Mouse (Mus musculus): ENCODE data around the gene Gm10964. TPM values are rescaled to one million over a fixed set of nuclear protein-coding genes. Genes with fewer than 3 reads are reported as not detected.
"Not testable (repeated sequence)": the region's sequence is repeated elsewhere in the genome, so short reads cannot be mapped to it uniquely, and the experiment has no call there.

Gm10964 gene
- polyA plus RNA-seq, 1 experiment from 2014 or later = not detected

DNA sequence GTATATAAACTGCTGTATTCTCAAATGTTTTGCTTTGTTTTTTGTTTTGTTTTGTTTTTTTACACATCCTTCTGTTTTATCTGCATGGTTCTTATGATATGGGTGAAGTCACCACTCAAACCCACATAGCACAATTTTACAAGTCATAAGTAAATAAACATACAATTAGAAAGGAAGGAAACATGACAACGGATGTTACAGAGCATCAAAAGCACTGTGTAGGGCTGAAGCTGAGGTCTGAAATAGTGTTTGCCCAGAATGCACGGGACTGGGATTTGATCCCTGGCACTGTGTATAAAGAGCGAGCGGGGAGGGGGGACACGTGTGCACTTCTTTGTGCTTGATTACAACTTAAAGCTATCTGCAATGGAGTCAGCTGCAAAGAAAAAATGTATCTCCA, 41.6 kb downstream of the Gm10964 start:
- no peak overlapping the region for H3K4me3 ChIP-seq (ENCODE audit: low read depth, low read length)
- no peaks in the 10 kb centered on the region for H3K4me1 ChIP-seq (ENCODE audit: control insufficient read depth, insufficient read depth, low read length)
- DNase-seq (ENCODE audit: low spot score, missing footprints) (no peak), ATAC-seq (ENCODE audit: low FRiP score) (no peak)
- no peak overlapping the region for H3K27ac ChIP-seq (ENCODE audit: low read depth, low read length)
- H3K36me3 ChIP-seq (ENCODE audit: control insufficient read depth, insufficient read depth, low read length) = peaks cover 2% of the 10 kb centered on the region; the same call in 1 of the 2 replicates
- H3K4me2 ChIP-seq = no peak overlapping the region
- no peaks in the 10 kb centered on the region for H3K9me3 ChIP-seq (ENCODE audit: control insufficient read depth, low read length)
- 79% methylated on average over 5 of the region's 5 CpGs for WGBS
- no peak overlapping the region for H3K9ac ChIP-seq (ENCODE audit: low read length)
- no peaks in the 10 kb centered on the region for H3K27me3 ChIP-seq (ENCODE audit: control insufficient read depth, insufficient read depth, low read length)

DNA sequence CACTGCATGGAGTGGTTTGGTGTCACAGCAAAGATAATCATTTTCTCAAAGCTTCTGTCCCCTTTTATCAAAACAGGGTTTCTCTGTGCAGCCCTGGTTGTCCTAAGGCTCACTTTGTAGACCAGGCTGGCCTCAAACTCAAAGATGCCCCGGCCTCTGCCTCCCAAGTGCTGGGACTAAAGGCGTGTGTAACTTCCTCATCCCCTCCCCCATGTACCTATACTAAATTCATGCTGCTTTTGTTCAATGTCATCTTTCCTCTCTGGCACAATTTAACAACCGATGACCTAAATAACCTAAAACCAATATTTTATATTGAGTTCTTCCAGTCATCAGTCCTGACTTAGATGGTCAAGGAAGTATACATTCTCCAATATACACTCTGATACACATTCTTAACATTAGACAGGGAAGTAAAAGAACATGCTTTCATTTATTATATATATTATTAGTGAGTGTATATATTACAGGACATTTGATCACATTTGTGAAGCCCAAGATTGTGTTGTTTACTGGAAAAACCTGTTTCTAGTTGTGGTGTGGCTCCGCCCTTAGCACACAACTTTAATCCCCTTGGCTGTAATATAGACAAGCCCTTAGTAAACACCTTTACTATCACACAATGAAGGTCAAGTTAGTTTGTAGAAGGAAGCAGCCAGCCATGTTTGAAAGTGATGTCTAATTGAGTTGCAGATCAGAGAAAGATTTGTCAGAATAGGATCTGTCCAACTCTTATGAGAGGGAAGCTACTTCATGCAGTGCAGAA, 43.9 kb downstream of the Gm10964 start:
- ATAC-seq (ENCODE audit: low FRiP score) (no peak), DNase-seq (ENCODE audit: low spot score, missing footprints) (no peak)
- Histone ChIP-seq H3K4me1 (ENCODE audit: control insufficient read depth, insufficient read depth, low read length) (no peaks in the 10 kb centered on the region), H3K9me3 (ENCODE audit: control insufficient read depth, low read length) (no peaks in the 10 kb centered on the region), H3K9ac (ENCODE audit: low read length) (no peak overlapping the region), H3K36me3 (ENCODE audit: control insufficient read depth, insufficient read depth, low read length) (no peaks in the 10 kb centered on the region), H3K4me3 (ENCODE audit: low read depth, low read length) (no peak overlapping the region), H3K27me3 (ENCODE audit: control insufficient read depth, insufficient read depth, low read length) (no peaks in the 10 kb centered on the region), H3K27ac (ENCODE audit: low read depth, low read length) (no peak overlapping the region), H3K4me2 (no peak overlapping the region)
- 86% methylated on average over 4 of the region's 4 CpGs for WGBS

DNA sequence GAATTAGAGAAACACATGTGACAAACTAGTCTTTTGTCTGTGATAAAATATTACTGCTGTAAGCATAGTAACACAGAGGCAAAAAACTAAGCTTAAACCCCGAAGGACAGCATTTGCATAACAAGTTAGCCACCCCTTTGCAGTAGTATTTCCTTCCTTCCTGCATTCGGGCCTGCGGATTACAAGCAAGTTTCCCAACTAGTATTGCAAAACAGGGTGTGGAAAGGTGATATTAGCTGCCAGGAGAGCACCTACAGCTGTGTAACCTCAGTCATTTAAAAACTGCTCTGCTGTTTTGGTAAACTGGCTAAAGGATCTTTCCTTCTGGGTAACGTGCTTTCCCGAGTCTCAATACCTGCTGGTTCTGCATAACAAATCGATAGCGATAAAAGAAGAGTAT, 48.1 kb downstream of the Gm10964 start:
- H3K4me1 ChIP-seq (ENCODE audit: control insufficient read depth, insufficient read depth, low read length) = peaks cover 9% of the 10 kb centered on the region
- no peaks in the 10 kb centered on the region for H3K27me3 ChIP-seq (ENCODE audit: control insufficient read depth, insufficient read depth, low read length)
- no peaks in the 10 kb centered on the region for H3K36me3 ChIP-seq (ENCODE audit: control insufficient read depth, insufficient read depth, low read length)
- ATAC-seq (ENCODE audit: low FRiP score) = no peak
- no peak overlapping the region for H3K4me3 ChIP-seq (ENCODE audit: low read depth, low read length)
- 63% methylated on average over 7 of the region's 7 CpGs for WGBS
- H3K9me3 ChIP-seq (ENCODE audit: control insufficient read depth, low read length) = no peaks in the 10 kb centered on the region
- H3K4me2 ChIP-seq = no peak overlapping the region
- no peak overlapping the region for H3K27ac ChIP-seq (ENCODE audit: low read depth, low read length)
- no peak overlapping the region for H3K9ac ChIP-seq (ENCODE audit: low read length)
- DNase-seq (ENCODE audit: low spot score, missing footprints) = no peak

DNA sequence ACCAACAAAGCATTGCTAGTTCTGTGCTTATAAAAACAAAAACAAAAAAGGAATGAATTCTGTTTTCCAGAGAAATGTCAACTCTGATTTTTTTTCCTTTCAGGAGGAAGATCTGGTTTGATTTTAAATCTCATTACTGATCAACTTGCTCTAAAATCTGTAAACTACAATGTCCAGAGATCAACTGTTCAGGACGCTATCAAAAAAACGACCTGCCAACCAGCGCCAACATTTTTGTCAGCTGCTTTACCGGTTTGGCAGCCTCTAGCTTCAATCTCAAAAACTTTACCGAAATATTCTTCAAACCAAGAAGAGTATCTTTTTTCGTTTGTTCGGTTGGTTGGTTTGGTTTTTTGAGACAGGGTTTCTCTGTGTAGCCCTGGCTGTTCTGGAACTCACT, 49.9 kb downstream of the Gm10964 start:
- 88% methylated on average over 7 of the region's 7 CpGs for WGBS
- H3K27me3 ChIP-seq (ENCODE audit: control insufficient read depth, insufficient read depth, low read length) = no peaks in the 10 kb centered on the region
- no peaks in the 10 kb centered on the region for H3K9me3 ChIP-seq (ENCODE audit: control insufficient read depth, low read length)
- no peak overlapping the region for H3K9ac ChIP-seq (ENCODE audit: low read length)
- peak overlapping the region; percentile 88; the same call in 1 of the 2 replicates for H3K4me2 ChIP-seq
- ATAC-seq (ENCODE audit: low FRiP score) (no peak), DNase-seq (ENCODE audit: low spot score, missing footprints) (no peak)
- H3K36me3 ChIP-seq (ENCODE audit: control insufficient read depth, insufficient read depth, low read length) = no peaks in the 10 kb centered on the region
- H3K4me1 ChIP-seq (ENCODE audit: control insufficient read depth, insufficient read depth, low read length) = peaks cover 9% of the 10 kb centered on the region
- no peak overlapping the region for H3K27ac ChIP-seq (ENCODE audit: low read depth, low read length)
- H3K4me3 ChIP-seq (ENCODE audit: low read depth, low read length) = no peak overlapping the region

DNA sequence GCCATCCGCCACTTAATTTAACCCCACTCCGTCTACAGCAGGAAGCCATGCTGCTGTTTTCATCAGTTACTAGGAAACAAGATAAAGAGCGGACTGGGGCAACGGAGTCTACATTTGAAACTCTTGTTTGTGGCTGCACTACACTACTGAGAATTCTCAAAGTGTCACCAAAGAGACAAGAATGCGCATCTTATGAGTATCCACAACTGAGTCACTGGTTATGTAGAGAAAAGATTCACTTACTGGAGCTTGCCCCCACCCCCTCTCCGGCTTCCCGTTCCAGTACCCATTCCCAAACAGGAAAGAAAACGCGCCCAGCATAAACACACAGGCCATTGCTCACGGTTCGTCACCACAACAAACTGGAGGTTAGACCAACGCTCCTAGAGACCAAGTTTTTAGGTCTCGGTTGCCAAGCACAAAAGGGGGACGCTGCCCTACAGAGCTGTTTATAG, 50.8 kb downstream of the Gm10964 start:
- Histone ChIP-seq H3K27ac (ENCODE audit: low read depth, low read length) (no peak overlapping the region), H3K9me3 (ENCODE audit: control insufficient read depth, low read length) (no peaks in the 10 kb centered on the region), H3K4me3 (ENCODE audit: low read depth, low read length) (peak overlapping the region; percentile 91), H3K4me2 (peak overlapping the region; percentile 88), H3K4me1 (ENCODE audit: control insufficient read depth, insufficient read depth, low read length) (peaks cover 9% of the 10 kb centered on the region), H3K9ac (ENCODE audit: low read length) (peak overlapping the region; percentile 91), H3K36me3 (ENCODE audit: control insufficient read depth, insufficient read depth, low read length) (no peaks in the 10 kb centered on the region), H3K27me3 (ENCODE audit: control insufficient read depth, insufficient read depth, low read length) (no peaks in the 10 kb centered on the region)
- peak; percentile 91 for DNase-seq (ENCODE audit: low spot score, missing footprints)
- ATAC-seq (ENCODE audit: low FRiP score) = no peak
- WGBS = 4% methylated on average over 14 of the region's 14 CpGs

DNA sequence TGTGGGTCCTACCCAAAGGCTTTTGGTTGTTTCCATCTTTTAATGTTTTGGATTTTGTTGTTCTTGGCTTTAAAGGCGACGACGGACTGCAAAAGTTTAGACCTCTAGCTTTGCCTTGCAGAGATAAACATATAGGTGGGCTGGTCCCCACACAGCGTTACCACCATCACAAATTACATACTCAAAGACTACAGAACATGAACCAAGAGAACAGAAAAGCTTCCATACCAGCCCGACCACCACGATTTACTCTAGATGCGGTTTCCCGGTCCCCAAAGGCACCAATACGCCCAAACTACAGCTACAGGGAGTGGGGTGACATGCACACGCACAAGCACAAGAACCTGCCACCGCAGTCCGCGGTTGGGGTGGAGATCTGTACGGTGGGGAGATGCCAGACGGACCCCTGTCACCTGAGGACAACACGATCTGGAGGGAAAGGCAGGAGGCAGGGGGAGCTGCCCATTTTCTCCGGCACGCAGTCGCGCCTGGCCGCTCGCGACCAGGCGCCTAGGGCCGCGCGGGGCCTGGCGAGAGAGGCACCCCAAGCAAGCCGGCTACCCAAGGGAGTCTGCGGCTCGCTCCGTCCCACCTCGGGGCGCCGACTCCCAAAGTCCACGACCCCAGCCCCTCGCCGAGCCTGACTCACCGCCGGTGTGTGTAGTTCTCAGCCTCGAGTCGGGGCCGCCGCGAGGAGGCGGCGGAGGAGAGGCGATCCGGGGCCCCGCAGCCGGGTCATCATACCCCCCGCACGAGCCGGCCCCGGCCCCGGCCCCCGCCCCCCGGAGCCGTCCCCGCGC, 51.4 kb downstream of the Gm10964 start:
- peak overlapping the region; percentile 88 for H3K4me2 ChIP-seq
- peak overlapping the region; percentile 67 for H3K27ac ChIP-seq (ENCODE audit: low read depth, low read length)
- no peaks in the 10 kb centered on the region for H3K9me3 ChIP-seq (ENCODE audit: control insufficient read depth, low read length)
- WGBS = under 1% methylated on average over 54 of the region's 61 CpGs
- peaks cover 9% of the 10 kb centered on the region for H3K4me1 ChIP-seq (ENCODE audit: control insufficient read depth, insufficient read depth, low read length)
- no peaks in the 10 kb centered on the region for H3K36me3 ChIP-seq (ENCODE audit: control insufficient read depth, insufficient read depth, low read length)
- peak overlapping the region; percentile 91 for H3K4me3 ChIP-seq (ENCODE audit: low read depth, low read length)
- H3K27me3 ChIP-seq (ENCODE audit: control insufficient read depth, insufficient read depth, low read length) = no peaks in the 10 kb centered on the region
- DNase-seq (ENCODE audit: low spot score, missing footprints) (peak; percentile 93), ATAC-seq (ENCODE audit: low FRiP score) (peak; percentile 86)
- H3K9ac ChIP-seq (ENCODE audit: low read length) = peak overlapping the region; percentile 91

DNA sequence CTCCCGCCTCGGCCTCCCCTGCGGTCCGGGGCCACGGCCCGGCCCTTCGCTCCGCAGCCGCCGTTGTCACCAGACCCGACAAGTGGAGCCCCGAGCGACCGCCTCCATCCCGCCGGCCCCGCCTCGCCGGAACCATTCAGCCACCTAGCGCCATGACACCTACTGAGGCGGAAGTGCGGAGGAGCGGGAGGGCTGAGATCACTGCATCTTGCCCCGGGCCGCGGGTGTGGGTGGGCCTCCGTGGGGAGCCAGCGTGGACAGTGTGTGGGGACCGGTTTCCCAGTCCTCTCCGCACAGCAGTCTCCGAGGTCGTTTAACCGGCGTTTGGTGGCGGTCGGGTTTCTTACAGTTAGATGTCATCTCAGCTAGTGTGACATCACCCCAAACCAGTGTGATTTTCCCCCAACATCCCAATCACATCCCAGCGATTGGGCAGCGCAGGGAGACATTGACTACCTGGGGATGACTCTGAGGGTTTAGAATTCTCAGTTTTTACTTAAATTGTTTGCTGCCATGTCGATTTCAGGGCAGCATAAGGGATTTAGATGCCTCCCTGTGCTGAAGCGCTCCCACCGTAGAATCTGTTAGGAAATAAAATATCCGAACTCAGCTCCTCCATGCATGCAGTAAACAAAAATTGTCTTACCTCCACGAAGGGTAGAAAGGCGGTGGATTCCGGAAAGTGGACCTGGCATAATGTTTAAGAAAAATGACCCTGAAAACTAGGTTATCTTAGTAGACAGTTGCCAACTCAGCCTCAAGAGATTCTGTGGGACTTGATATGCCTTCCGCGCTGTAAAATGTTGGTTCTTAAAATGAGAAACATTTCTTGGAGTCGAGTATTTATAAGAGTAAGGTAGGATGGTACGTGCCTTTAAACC, 52.3 kb downstream of the Gm10964 start, which contains the start of gene Hipk1:
Gene Hipk1 (minus strand): TSS at position 334 of the 881 bp plus-strand sequence.
- H3K4me3 ChIP-seq (ENCODE audit: low read depth, low read length) = peak within 1 kb of the TSS; percentile 91
- peaks cover 9% of the 10 kb centered on the region for H3K4me1 ChIP-seq (ENCODE audit: control insufficient read depth, insufficient read depth, low read length)
- ATAC-seq (ENCODE audit: low FRiP score) (peak; percentile 97), DNase-seq (ENCODE audit: low spot score, missing footprints) (peak; percentile 99)
- peak within 1 kb of the TSS; percentile 88 for H3K4me2 ChIP-seq
- 10% methylated on average over 49 of the region's 49 CpGs for WGBS
- no peaks in the 10 kb centered on the region for H3K36me3 ChIP-seq (ENCODE audit: control insufficient read depth, insufficient read depth, low read length)
- H3K27ac ChIP-seq (ENCODE audit: low read depth, low read length) = peak within 1 kb of the TSS; percentile 67
- H3K9ac ChIP-seq (ENCODE audit: low read length) = peak within 1 kb of the TSS; percentile 91
- no peaks in the 10 kb centered on the region for H3K27me3 ChIP-seq (ENCODE audit: control insufficient read depth, insufficient read depth, low read length)
- H3K9me3 ChIP-seq (ENCODE audit: control insufficient read depth, low read length) = no peaks in the 10 kb centered on the region

DNA sequence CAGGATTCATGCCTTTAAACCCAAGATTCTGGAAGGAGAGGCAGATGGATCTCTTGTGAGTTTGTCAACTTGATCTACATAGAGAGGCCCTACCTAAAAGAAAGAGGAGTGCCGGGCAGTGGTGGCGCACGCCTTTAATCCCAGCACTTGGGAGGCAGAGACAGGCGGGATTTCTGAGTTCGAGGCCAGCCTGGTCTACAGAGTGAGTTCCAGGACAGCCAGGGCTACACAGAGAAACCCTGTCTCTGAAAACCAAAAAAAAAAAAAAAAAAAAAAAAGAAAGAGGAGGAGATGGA, 52.9 kb downstream of the Gm10964 start:
- not testable (repeated sequence) for H3K9me3 ChIP-seq (ENCODE audit: control insufficient read depth, low read length); H3K9ac ChIP-seq (ENCODE audit: low read length); DNase-seq (ENCODE audit: low spot score, missing footprints); ATAC-seq (ENCODE audit: low FRiP score); H3K4me1 ChIP-seq (ENCODE audit: control insufficient read depth, insufficient read depth, low read length); H3K36me3 ChIP-seq (ENCODE audit: control insufficient read depth, insufficient read depth, low read length); H3K27ac ChIP-seq (ENCODE audit: low read depth, low read length); H3K27me3 ChIP-seq (ENCODE audit: control insufficient read depth, insufficient read depth, low read length)
- WGBS = 79% methylated on average over 5 of the region's 5 CpGs
- H3K4me3 ChIP-seq (ENCODE audit: low read depth, low read length) = peak overlapping the region; percentile 91; the same call in 1 of the 2 replicates
- H3K4me2 ChIP-seq = peak overlapping the region; percentile 88; the same call in 1 of the 2 replicates

All from midbrain, embryonic 11.5 days (tissue).